Mouse (Mus musculus) adrenal gland, postnatal 36 days (tissue): ENCODE results near the gene Hsbp1. TPM values are rescaled to one million over a fixed set of nuclear protein-coding genes. Genes with fewer than 3 reads are reported as not detected.
"Not testable (repeated sequence)": the region's sequence is repeated elsewhere in the genome, so short reads cannot be mapped to it uniquely, and the experiment has no call there.

ENCODE experiments used
- DNase-seq, 2 experiments: peaks; one replicate each; pipeline ENCODE4 v3.0.0; 2021; ENCODE audit warnings: mixed read lengths in 1 of 2
- long read RNA-seq, 2 experiments: library from polyadenylated mRNA; stranded (forward); transcript quantifications; one replicate each; pipeline ENCODE4 v2.0.0; 2021; ENCODE audit warnings: borderline sequencing depth in 2 of 2
- total RNA-seq, 2 experiments: library from RNA; stranded (reverse); gene quantifications; 2 replicates each; pipeline ENCODE4 v1.2.3; 2021

Hsbp1 gene
- total RNA-seq: 100 to 1,000 TPM; 199 to 210 TPM
- long read RNA-seq, experiment 1, transcript Hsbp1-201 (4 exons, 1,208 nt): major isoform, 281 of 292 reads
- long read RNA-seq, experiment 1, partial matches to known transcripts: 3 of 292 reads
- long read RNA-seq, experiment 1, other reads (novel, unspliced or antisense): 6 of 292 reads
- long read RNA-seq, experiment 2, transcript Hsbp1-201 (4 exons, 1,208 nt): major isoform, 126 of 135 reads
- long read RNA-seq, experiment 2, partial matches to known transcripts: 3 of 135 reads
- long read RNA-seq, experiment 2, other reads (novel, unspliced or antisense): 6 of 135 reads

DNA sequence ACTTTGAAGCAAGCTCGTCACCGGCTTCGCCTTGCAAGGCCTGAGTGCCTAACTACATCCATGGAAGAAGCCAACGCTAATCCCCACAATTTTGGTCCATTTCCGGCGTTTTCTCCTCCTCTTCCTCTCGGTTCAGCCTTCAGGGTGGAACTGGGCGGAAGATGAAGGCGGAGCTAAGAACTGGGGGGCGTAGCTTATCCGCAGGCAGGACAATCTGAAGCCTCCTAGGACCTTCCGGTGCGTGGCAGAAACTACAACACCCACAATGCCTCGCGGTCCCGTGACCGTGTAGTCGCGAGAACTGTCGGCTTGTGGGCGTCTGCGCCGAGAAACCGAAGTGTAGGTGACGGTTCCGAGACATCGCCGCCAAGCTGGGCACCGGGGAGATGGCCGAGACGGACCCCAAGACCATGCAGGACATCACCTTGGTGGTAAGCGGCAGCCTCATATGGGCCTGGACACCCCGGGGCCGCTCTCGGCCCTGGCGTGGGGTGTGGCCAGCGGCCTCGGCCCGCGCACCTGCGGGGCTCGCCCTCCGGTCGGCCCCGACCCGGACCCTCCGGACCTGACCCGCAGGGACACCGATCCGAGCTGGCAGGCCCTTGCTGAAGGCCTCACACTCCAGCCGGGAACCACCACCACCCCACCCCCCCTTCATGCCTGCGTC lies at the start of gene Hsbp1:
Gene Hsbp1 (plus strand): TSS at position 299 of the 667 bp plus-strand sequence.
- DNase-seq: peak; percentile 97

- DNase-seq: no peak
Observed at GRCm38 (mm10) chr8:119295477-119295876, 48.8 kb upstream of the Hsbp1 start.

- peak; percentile 48 to 58 for DNase-seq
Observed at GRCm38 (mm10) chr8:119297752-119298151, 46.5 kb upstream of the Hsbp1 start.

DNA sequence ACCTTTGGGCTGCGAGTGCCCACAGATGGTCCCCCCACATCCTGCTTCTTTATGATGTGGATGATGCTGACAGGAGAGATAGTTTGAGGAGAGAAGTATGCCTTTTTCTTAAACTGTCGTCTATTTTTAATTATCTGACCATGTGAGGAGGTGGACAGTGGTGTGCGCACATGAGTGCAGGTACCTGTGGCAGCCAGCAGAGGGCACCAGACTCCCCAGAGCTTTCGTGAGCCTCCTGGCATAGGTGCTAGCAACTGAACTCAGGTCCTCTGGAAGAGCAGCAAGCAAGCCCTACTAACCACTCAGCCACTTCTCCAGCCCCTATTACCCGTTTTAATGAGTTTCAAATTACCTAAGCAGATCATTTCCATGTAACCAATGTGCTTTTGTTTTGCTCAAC lies 44.0 kb upstream of the Hsbp1 start:
- DNase-seq: no peak

GRCm38 (mm10) chr8:119304196-119304595 lies 40.1 kb upstream of the Hsbp1 start:
- DNase-seq: peak; percentile 3 to 14

- peak; percentile 6 to 10 for DNase-seq
Observed at GRCm38 (mm10) chr8:119311412-119311811, 32.9 kb upstream of the Hsbp1 start.

DNA sequence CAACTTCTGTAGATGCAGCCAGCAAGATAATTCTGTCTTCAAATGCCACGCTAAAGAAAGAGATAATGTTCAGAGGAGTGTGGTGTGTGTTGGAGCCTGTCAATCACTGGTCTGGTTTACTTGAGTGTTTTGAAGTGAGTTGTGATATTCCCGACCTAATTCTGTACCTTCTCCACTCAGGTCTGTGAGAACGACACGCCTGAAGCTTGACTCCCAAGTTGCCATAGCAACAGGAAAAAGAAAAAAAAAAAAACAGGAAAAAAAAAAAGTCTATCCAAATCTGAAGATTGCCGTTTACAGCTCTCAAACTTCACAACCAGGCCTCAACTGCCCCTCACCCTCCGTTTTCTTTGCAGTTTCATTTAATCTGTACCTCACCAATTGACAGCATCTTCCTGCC lies 21.1 kb upstream of the Hsbp1 start:
- DNase-seq: no peak

- peak; percentile 23 to 31 for DNase-seq
Observed at GRCm38 (mm10) chr8:119339546-119339945, 4.7 kb upstream of the Hsbp1 start.

- DNase-seq: no peak
Observed at GRCm38 (mm10) chr8:119343606-119344005, 682 bp upstream of the Hsbp1 start.

- DNase-seq: no peak
Observed at GRCm38 (mm10) chr8:119345029-119345682, 868 bp downstream of the Hsbp1 start.

DNA sequence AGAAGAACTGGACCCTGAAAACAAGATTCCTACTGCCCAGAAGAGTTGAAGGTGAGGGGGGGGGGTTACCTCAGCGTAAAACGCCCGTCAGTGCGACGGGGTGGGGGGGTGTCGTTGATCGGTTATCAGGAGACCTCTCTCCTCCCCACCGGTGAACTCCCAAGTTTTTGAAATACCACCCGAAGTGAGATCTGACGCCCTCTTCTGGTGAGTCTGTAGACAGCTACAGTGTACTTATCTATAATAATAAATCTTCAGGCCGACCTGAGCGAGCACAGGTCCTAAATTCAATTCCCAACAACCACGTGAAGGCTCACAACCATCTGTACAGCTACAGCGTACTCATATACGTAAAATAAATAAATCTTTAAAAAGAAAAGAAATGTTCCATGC lies 1.4 kb downstream of the Hsbp1 start:
- no peak for DNase-seq

- DNase-seq: no peak
Observed at GRCm38 (mm10) chr8:119351647-119352046, 7.4 kb downstream of the Hsbp1 start.

GRCm38 (mm10) chr8:119352977-119353658 lies 8.8 kb downstream of the Hsbp1 start:
- DNase-seq: no peak

- no peak for DNase-seq
Observed at GRCm38 (mm10) chr8:119353659-119354023, 9.4 kb downstream of the Hsbp1 start.

GRCm38 (mm10) chr8:119356631-119357030 lies 12.3 kb downstream of the Hsbp1 start:
- DNase-seq: not testable (repeated sequence)

- no peak for DNase-seq
Observed at GRCm38 (mm10) chr8:119358175-119358574, 13.9 kb downstream of the Hsbp1 start.

- peak; percentile 81 to 85 for DNase-seq
Observed at GRCm38 (mm10) chr8:119358836-119359235, 14.5 kb downstream of the Hsbp1 start.

DNA sequence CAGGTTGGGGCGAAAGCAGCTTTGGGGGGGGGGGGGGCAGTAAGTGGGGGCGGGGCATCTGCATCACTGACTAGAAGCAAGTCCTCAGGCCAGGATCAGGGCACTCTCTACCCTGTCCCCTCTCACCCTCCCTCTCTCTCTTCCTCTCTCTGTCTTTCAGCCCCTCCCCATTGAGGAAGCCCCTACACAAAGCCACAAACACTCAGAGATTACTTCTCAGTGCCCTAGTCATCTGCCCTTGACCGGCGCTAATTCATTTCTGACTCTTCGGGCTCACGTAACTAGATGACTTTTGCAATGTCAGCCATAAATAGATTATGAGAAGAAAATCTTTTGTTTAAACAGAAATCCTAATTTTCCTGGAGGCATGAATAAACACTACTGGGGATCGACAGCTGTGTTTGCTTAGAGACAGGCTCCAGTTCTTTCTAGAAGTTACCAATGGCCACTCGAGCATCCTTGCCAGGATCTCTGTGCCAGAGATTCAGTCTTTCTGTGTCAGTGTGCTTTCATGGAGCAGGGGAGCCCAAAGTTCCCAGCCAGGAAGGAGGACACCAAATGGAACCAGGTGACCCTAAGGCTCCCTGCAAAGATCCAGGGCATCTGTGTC lies 16.5 kb downstream of the Hsbp1 start:
- DNase-seq: peak; percentile 16 to 34

- not testable (repeated sequence) for DNase-seq
Observed at GRCm38 (mm10) chr8:119374716-119375115, 30.4 kb downstream of the Hsbp1 start.

- no peak for DNase-seq
Observed at GRCm38 (mm10) chr8:119378476-119378875, 34.2 kb downstream of the Hsbp1 start.

DNA sequence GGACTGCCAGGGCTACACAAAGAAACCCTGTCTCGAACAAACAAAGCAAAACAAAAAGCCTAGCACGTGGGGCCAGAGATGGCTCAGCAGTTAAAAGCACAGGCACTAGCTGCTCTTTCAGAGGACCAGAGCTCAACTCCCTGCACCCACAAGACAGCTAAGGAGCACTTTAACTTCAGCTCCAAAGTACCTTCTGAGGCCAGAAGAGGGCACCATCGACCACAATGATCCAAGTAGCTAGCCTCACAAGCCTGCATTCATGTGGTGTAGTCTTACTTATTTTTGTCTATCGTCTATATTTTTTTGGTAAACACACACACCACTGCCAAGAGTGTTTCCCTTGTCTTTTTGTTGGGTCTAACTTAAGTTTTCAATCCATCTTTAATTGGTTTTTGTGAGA lies 36.3 kb downstream of the Hsbp1 start:
- peak; percentile 23 to 44 for DNase-seq

- peak; percentile 71 to 77 for DNase-seq
Observed at GRCm38 (mm10) chr8:119384478-119384877, 40.2 kb downstream of the Hsbp1 start.
